Mouse (Mus musculus): ENCODE results near the gene Cd200. TPM values are rescaled to one million over a fixed set of nuclear protein-coding genes. Genes with fewer than 3 reads are reported as not detected.

The Cd200 gene
- 4.3 TPM for polyA plus RNA-seq (2017; shearing (Covaris generic))

GRCm38 (mm10) chr16:45408425-45409063 is at the start of gene Cd200:
TSS of gene Cd200 (minus strand) at chr16:45409053.

Other genes with a start within 250 kb of the Cd200 start
- gene Btla, start 184.7 kb downstream of the Cd200 start, polyA plus RNA-seq (2017; shearing (Covaris generic)): 54.0 TPM
- gene Gm609, start 83.9 kb upstream of the Cd200 start, polyA plus RNA-seq (2017; shearing (Covaris generic)): 0.21 TPM
- not detected for gene Gm17783, start 123.0 kb upstream of the Cd200 start, polyA plus RNA-seq (2017; shearing (Covaris generic))
- gene Slc9c1, start 126.3 kb upstream of the Cd200 start, polyA plus RNA-seq (2017; shearing (Covaris generic)): not detected
- 0.49 TPM for gene Gcsam, start 201.3 kb upstream of the Cd200 start, polyA plus RNA-seq (2017; shearing (Covaris generic))
- gene BC016579, start 245.0 kb upstream of the Cd200 start, polyA plus RNA-seq (2017; shearing (Covaris generic)): not detected

Data from effector memory CD4-positive, alpha-beta T cell, adult 7 months (primary cell).